Mouse (Mus musculus): Measurements from ENCODE around the gene Mrpl55.

DNA sequence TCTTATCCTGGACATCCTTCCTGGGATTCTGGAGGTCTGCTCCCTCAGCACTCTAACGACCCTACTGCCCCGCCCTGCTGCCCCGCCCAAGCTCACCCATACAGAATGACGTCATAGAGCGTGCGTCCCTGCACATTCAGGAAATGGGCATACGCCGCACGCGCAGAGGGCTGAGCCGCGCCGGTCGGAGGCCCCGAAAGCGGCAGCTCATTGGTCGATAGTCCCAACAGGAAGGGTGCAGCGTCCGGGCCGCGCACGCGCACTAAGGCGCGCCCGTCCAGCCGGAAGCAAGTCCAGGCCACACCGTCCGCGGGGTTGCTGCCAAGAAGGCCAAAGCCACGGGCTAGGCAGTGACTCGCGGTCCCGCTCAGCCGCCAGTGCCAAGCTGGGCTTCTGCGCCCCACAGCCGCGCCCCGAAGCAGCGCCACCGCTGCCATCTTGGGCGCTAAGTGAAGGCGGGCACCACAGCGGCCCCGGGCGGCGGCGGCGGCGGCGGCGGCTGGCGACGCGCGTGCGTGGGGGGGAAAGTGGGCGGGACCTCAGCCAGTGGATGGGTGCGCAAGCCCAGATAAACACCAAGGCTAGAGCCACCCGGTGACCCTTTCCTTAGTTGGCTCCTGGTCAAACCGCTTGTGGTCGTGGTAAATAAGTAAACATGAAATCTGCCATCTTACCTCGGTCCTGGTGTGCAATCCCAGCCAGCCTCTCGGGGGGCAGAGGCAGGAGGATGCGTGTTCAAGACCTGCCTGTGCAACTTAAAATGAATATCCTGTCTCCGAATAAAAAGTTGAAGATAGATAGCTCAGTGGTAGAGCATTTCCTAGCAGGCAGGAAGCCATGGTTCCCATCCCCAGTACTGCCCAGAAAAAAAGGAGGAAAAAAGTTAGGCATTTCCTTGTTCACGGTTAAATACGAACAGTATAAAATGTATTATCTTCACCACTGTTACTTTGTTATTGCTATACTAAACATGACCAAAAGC is 38.7 kb upstream of the Mrpl55 start, which contains the start of gene Iba57:
- TF ChIP-seq CTCF (IDR thresholded peaks at IDR 0.05) (peak; percentile 47), EP300 (IDR thresholded peaks at IDR 0.05) (peak; percentile 83)

All from lung, postnatal 0 days (tissue).